Mouse (Mus musculus) left cerebral cortex, postnatal 14 days (tissue): ENCODE measurements around the gene Eps8l1. TPM values are rescaled to one million over a fixed set of nuclear protein-coding genes. Genes with fewer than 3 reads are reported as not detected.

Source experiments
- DNase-seq, 2 experiments: peaks; one replicate each; pipeline ENCODE4 v3.0.0; 2021 to 2022; ENCODE audit warnings: low spot score in 2 of 2, mixed read lengths in 1 of 2
- intact Hi-C: fragments of 180-260 bp; cut with DNase I; formaldehyde crosslinking; loops from one replicate; pipeline ENCODE4 v1.15.1; 2025
- total RNA-seq, 2 experiments: library from RNA; stranded (reverse); gene quantifications; 2 replicates each; pipeline ENCODE4 v1.2.3; 2021

The Eps8l1 gene
- total RNA-seq, 2 experiments from 2014 or later: 3.3 to 5.1 TPM

DNA sequence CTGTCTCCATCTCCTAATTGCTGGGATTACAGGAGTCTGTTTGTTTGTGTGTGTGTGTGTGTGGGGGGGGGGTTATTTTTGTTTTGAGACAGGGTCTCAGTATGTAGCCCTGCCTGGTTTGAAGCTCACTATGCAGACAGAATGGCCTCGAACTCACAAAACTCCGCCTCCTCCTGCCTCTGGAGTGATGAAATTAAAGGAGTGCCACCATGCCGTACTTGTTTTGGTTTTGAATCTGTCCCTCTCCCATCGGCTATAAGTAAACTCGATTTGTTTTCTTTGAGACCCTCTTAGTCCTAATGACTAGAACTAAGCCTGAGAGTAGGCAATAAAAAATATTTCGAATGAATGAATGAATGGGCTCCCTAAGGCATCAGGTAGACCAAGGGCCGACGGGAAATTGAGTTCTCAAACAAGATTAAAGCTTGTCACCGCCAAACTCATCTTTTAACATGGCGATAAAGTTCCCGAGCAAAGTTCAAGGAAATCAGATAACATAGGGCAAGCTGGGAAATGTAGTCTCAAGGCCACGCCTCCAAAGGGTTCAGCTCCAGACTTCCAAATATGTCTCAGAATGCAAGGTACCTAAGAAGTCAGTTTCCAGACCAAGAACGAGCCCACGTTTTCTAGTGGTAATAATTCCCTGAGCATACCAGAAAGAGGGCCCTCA, 42.1 kb downstream of the Eps8l1 start:
- peak; percentile 70 for DNase-seq
- intact Hi-C loops: no loop called here

DNA sequence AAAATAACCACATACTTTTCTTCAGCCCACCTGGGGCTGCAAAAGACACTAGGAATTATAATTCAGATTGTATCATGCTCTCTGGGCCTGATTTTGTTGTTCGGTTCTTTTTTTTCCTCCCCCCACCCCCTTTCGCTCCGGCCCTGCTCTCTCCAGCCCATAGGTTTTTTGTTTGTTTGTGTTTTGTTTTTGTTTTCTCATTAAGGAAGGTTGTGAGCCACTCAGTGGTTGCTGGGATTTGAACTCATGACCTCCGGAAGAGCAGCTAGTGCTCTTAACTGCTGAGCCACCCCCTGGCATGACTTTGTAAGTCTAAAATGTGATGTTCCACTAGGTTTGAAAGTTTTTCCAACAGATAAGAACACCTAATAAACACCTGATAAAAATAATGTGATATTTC, 42.6 kb downstream of the Eps8l1 start:
- no peak for DNase-seq
- intact Hi-C loops: no loop called here

DNA sequence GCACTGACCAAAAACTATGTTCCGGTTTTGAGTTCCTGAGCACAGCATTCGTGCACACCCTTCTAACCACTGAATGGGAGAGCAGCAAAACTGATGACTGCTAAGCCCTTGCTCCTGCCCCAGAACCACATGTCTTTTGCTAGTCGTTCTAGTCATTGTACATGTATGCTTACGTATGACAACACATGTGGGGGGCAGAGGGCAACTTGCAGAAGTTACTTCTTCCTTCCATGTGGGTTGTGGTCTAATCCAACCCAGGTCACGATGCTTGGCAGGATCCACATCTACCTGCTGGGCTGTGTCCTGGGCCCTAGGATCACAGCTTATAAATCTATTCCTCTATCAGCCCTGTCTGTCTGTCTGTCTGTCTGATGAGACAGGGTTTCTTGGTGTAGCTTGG, 43.4 kb downstream of the Eps8l1 start:
- intact Hi-C loops: no loop called here
- DNase-seq: no peak

DNA sequence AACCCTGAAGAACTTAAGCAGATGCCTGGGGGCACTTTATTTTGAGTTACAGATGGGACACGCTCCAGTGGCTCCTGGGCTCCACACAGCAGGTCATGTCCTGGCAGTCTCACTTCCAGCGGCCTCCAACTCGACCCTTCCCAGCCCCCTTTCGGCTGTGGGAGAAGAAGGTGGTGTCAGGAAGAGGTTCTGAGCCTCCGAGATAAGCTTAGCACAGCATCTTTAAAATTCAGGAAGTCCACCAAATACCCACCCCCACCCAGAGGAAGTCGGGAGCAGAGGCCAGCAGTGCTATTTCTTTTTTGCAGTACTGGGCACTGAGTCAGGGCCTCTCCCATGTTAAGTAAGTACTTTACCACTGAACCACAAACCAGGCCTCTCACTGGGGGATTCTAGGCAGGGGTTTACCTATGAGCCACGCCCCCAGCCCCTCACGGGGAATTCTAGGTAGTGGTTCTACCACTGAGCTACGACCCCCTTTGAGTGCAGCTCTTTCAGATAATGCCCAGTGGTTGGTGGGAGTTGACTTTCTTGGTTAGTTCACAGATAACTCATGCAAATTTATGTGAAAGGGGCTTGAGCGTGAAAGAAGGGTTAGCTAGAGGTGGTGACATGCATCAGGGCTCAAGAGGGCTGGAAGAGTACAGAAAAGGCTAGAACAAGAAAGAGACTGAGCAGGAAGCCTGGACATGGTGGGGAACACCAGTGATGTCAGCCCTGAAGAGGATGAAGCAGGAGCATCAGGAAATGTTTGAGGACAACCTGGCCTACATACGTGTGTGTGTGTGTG, 44.4 kb downstream of the Eps8l1 start:
- intact Hi-C loops: no loop called here
- no peak for DNase-seq

DNA sequence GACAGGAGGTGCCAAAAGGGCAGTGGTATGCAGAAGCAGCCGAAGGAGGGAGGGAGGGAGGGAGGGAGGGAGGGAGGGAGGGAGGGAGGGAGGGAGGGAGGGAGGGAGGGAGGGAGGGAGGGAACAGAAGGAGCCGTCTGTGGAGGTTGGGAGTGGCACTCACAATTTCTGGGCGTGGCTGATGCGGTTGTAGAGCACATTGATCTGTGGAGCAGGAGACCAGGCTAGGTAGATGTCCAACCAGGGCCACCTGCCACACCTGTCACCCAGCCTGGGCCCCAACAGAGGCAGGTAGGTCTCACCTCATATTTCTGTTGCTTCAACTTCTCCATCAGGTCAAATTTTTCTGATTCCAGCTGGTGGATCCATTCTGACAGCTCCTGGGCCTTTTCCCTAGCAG, 46.7 kb downstream of the Eps8l1 start:
- intact Hi-C loops: no loop called here
- no peak for DNase-seq

DNA sequence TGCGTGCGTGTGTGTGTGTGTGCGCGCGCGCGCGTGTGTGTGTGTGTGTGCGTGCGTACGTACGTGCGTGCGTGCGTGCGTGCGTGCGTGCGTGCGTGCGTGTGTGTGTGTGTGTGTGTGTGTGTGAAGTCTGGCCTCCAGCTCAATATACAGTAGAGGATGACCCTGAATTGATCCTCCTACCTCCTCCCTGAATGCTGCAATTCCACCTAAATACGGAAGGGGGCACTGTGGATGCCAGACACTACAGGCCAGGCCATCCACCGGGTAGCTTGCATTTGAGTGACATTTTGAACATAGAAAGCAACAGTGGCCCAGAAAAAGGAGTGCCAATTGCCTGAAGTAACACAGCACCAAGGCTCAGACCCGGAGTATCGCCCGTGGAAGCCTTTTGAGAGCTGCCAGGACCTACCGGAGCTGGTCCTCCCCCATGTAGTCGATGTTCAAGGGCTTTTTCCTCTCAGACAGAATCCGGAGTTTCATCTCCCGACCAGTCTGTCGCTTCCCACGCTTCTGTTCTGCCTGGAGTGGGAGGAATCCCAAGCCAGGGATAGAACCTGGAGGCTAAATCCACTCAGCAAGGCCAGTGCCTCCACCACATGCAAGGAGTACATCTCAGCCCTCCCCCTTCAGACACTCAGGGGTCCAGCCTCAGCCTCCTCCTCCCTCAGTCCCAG, 47.7 kb downstream of the Eps8l1 start:
- intact Hi-C loops: no loop called here
- peak in 1 of 2 experiments; percentile 47 for DNase-seq

DNA sequence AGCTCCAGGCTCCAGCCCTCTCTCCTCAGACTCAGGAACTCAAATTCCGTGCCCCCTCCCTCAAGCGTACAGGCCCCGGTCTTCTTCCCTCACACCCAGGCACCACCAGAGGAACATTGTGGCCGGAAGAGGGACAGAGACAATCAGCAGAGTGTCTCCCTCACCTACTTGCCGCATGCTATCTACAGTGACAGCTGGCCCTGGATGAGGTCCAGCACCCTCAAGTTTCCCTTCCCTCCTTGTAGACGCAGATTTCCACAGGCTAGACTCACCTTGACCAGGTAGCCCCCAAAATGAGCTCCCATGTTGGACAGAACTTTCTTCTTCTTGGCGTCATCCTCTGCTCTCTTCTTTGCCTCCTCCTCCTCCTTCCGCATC, 48.3 kb downstream of the Eps8l1 start:
- DNase-seq: no peak
- intact Hi-C loops: no loop called here

DNA sequence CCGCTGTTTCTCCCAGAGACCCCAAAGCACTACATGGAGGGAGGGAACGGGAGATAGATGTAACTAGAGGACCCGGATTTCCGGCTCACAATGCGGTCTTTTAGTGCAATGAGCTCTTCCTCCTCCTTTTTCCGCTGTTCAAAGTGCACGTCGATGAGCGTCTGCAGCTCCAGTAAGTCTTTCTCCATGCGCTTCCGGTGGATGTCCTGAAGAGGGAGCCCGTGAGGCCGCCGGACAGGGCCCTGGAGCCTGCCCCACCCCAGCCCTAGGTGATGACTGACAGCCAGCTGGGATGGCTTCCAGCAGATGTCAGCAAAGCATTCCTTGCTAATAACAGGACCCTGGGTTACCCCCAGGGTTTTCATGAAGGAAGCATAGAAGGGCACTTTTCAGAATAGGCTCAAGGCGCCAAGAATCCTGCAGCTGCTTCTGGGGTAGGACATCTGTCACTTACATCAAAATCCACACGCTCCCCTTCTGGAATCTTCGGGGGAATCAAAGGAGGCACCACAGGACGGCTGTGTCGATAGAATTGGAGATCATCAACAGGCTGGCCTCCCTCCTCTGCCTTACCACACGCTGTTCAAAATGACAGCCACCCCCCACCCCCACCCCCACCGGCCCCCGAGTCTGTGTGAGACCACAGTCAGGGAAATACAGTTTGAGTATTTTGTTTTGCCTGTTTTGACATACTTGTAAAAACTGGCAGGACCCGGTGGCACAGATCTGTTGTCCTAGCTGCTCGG, 49.6 kb downstream of the Eps8l1 start:
- intact Hi-C loops: no loop called here
- DNase-seq: peak; percentile 58 to 63

DNA sequence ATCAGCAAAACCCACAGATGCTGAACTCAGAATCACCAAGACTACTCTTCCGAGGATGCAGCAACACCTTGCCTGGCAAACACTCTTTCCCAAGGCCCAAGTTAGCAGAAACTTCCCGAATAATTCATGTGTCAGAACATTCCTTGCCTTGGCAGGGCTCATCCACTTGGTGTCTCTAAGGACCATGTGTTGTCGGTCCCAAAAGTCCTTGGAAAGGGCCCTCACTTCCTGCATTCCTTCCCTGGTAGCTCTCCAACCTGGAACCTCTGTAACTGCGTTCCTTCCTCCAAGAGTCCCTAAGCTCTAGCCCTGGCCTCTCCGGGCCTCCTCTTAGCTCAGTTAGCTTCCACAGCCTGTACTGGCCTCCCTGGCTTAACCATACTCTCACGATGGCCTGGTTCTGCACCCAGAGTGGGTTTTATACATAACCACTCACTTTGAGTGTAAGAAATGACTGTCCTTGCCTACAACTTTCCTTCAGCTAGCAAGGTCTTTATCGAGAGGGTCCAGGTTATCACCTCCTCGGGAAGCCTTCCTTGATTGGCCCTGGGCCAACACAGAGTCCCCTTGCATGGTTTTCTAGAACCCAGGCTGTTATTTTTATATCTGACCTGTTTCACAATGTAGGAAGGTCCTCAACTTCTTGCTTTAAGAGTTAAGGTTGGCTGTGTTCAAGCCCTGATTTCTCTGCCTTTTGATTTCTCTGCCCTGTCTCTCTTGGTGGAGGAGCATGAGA, 51.2 kb downstream of the Eps8l1 start:
- intact Hi-C loops: no loop called here
- DNase-seq: no peak

DNA sequence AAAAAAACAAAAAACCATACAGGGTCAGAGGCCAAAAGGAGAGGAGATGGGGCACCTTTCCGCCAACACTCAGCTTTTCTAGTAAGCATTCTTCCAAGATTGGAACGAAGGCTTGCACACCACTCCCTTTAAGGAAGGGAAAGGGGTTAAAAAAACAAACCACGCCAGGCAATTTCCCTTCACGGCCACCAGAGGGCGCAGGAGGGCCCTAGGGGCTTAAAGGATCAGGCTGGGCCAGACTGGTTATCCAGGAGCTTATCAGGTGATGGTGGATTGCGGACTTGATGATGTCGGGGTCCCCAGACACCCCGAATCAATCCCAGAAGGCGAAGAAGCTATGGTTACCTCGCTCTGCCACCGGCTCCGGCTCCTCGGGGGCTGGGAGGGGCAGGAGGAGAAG, 52.8 kb downstream of the Eps8l1 start:
- intact Hi-C loops: no loop called here
- DNase-seq: no peak

DNA sequence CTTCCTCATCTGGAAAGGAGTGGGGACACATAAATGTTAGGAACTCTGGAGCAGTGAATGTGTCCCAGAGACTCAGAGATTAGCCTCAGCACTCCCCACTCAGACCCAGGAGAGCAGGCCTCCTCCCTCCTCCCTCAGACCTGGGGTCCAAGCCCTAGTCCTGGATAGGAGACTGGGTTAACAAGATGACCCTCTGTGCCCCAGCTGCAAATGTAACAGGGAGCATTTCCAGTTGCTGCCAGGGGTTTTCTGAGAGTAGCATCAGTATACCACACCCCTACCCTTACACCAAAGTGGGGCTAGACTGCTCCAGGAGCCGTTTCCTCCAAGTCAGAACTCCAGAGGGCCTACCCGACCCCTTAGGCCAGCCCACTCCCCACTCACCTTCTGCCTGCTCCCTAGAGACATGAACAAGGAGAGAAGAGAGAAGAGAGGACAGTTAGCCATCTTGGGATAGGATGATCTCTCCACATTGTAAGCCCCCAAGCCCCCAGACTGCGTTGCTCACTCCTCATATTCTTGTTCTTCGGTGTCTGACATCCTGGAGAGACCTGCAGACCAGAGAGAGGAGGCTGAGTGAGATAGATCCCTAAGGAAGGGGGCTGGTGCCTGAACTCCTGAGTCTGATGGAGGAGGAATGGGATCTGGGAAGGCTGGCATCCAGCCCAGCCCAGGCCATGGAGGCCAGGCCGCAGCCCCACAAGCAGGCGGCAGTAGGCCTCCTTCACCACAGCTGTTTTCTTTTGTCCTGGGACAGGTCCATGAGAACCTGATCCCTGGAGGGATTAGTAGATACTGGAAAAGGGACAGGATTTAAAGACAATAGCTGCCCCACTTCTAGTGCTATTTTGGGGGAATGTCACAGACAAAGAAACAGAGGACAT, 53.6 kb downstream of the Eps8l1 start:
- intact Hi-C loops: no loop called here
- no peak for DNase-seq

DNA sequence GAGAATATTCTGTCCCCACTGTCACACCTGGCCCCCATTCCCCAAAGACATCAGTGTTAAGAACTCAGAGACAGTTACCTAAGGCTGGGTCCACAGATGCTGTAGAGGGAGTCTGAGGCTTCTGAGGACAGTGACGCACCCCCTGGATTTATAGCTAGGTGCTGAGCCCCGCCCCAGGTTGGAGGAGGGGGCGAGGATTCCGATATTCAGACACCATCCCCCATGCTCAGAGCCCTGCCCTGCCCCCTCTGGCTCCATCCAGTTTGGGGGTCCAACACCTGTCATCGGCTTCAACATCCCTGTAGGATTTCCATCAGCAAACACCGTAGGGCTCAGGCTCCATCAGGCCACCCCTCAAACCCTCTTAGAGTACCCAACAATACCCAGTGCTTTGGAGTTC, 55.4 kb downstream of the Eps8l1 start:
- no peak for DNase-seq
- intact Hi-C loops: no loop called here

DNA sequence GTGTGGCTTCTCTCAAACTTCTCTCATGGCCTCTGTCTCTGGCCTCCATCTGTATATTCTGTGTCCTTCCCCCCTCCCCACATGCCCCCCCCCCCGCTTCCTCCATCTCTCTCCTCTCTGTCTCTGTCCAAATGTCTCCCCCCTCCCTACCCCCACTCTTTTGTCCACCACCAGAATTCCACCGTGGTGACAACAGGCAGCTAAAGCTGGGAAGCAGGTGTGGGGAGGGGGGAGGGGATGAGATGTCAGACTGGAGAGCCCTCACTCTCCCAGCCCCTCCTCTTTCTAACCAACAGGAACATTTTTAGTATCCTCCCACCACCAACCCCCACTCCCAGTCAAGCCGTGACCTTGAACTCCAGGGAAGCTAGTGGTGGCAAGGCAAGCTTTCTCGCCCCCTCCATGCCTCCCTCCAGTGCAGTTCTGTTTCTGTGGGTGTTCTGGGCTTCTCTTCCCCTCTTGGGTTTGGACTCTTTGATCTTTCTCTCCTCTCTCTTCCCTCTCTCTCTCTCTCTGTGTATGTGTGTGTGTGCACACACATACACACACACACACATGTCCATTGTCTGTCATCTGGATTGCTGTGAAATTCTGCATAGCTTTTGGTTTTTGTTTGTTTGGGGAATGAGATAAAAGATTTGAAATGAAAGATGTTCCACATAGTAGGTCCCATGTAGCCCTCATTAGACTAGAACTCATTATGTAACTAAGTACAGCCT, 56.0 kb downstream of the Eps8l1 start, which contains the start of gene Tnnt1:
TSS of gene Tnnt1 (minus strand) at position 51 of the 719 bp plus-strand sequence.
- DNase-seq: no peak
- intact Hi-C loops: no loop called here

DNA sequence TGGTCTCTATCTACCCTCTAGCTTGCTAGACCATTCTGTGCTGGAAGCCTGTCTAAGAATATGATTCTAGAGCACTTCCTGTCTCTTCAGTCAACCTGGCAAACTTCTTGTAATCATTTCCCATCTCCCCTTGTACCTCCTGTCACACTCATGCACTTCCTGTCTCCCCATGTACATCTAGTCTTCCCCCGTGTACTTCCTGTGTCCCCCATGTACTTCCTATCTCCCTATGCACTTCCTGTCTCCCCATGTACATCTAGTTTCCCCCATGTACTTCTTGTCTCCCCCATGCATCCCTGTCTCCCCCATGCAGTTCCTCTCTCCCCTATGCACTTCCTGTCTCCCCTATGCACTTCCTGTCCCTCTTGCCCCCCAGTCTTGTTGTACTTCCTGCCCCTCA, 58.0 kb downstream of the Eps8l1 start:
- intact Hi-C loops: no loop called here
- DNase-seq: no peak

DNA sequence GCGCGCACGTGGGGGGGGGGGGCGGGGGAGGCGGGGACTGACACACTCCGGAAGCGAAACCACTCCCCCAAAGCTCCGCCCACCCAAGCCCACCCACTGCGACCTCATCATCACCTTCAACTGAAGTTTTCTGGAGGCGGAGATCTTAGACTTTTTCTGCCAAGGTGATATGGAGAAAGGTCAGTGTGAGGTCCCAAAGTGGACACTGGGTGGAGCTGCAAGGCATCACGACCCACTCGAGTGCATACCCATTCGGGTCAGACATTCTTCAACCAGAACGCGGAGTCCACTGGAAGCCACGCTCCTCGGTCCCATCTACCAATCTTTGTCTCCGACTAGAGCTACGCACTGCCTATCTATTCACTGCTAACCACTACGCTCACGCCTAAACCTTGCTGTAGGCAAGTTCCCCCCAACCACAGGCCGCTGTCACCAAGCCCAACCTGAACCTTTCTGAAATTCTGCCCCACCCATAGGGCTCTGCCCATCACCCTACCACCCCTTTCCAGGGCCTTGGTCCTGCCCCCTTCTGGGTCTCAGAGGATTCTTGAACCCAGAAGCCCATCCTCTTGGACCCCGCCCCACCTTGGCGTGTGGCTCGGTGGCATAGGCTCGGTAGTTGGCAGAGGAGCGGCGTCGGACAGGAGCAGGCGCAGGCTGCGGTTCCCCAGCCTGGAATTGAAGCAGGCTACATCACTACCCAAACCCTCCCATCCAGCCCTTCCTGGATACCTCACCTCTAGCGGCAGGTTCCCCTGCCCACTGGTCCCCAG, 60.9 kb downstream of the Eps8l1 start:
- no peak for DNase-seq
- intact Hi-C loops: no loop called here

DNA sequence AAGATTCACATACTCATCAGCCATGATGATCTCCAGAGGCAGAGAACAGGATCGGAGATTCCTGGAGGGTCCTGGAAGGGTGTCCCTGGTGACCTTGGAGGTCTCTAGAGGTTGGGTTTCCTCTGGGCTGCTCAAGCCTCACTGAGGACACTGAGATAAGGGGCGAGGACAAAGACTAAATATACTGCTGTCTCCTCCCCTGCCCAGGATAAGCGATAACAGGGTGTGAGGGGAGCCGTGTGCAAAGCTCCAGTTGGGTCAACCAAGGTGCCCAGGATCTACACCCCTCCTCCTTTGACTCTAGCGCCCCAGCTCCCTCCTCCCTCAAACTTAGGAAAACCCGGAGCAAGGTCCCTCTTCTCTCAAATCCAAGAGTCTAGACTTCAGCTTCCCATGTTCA, 61.8 kb downstream of the Eps8l1 start:
- intact Hi-C loops: no loop called here
- no peak for DNase-seq
